Mouse (Mus musculus): ENCODE data around the gene Slc20a1. TPM values are rescaled to one million over a fixed set of nuclear protein-coding genes. Genes with fewer than 3 reads are reported as not detected.

Slc20a1 gene
- polyA plus RNA-seq, 1 experiment from 2014 or later, result 8.9 TPM

GRCm38 (mm10) chr2:129254076-129254475, 55.5 kb downstream of the Slc20a1 start:
- Histone ChIP-seq H3K27ac (replicated peaks) (no peak overlapping the region), H3K4me2 (replicated peaks; ENCODE audit: low read depth) (no peak overlapping the region), H3K27me3 (ENCODE audit: control insufficient read depth, insufficient read depth, low read length) (no peaks in the 10 kb centered on the region), H3K4me1 (replicated peaks; ENCODE audit: control insufficient read depth, insufficient read depth) (no peaks in the 10 kb centered on the region), H3K9ac (ENCODE audit: low read length) (no peak overlapping the region), H3K9me3 (ENCODE audit: control insufficient read depth, low read length) (no peaks in the 10 kb centered on the region), H3K4me3 (ENCODE audit: low read depth, low read length) (no peak overlapping the region), H3K36me3 (ENCODE audit: control insufficient read depth, insufficient read depth, low read length) (no peaks in the 10 kb centered on the region)
- 38% methylated on average over 2 of the region's 2 CpGs for WGBS
- ATAC-seq (ENCODE audit: low FRiP score, low TSS enrichment) (no peak), DNase-seq (ENCODE audit: low spot score) (no peak)
- no peak for TF ChIP-seq EP300 (optimal IDR thresholded peaks at IDR 0.05)
- TF ChIP-seq CTCF (IDR thresholded peaks at IDR 0.05; ENCODE audit: low read depth), result no peak

GRCm38 (mm10) chr2:129256006-129256405, 57.4 kb downstream of the Slc20a1 start:
- no peaks in the 10 kb centered on the region for H3K9me3 ChIP-seq (ENCODE audit: control insufficient read depth, low read length)
- 75% methylated on average over 4 of the region's 4 CpGs for WGBS
- TF ChIP-seq EP300 (optimal IDR thresholded peaks at IDR 0.05), result no peak
- no peak for TF ChIP-seq CTCF (IDR thresholded peaks at IDR 0.05; ENCODE audit: low read depth)
- H3K9ac ChIP-seq (ENCODE audit: low read length), result no peak overlapping the region
- no peaks in the 10 kb centered on the region for H3K36me3 ChIP-seq (ENCODE audit: control insufficient read depth, insufficient read depth, low read length)
- no peaks in the 10 kb centered on the region for H3K4me1 ChIP-seq (replicated peaks; ENCODE audit: control insufficient read depth, insufficient read depth)
- H3K4me2 ChIP-seq (replicated peaks; ENCODE audit: low read depth), result no peak overlapping the region
- H3K27me3 ChIP-seq (ENCODE audit: control insufficient read depth, insufficient read depth, low read length), result no peaks in the 10 kb centered on the region
- no peak for ATAC-seq (ENCODE audit: low FRiP score, low TSS enrichment)
- no peak overlapping the region for H3K27ac ChIP-seq (replicated peaks)
- DNase-seq (ENCODE audit: low spot score), result no peak
- H3K4me3 ChIP-seq (ENCODE audit: low read depth, low read length), result no peak overlapping the region

- no peak overlapping the region for H3K9ac ChIP-seq (ENCODE audit: low read length)
- no peak overlapping the region for H3K4me3 ChIP-seq (ENCODE audit: low read depth, low read length)
- no peak for TF ChIP-seq EP300 (optimal IDR thresholded peaks at IDR 0.05)
- TF ChIP-seq CTCF (IDR thresholded peaks at IDR 0.05; ENCODE audit: low read depth), result no peak
- no peaks in the 10 kb centered on the region for H3K4me1 ChIP-seq (replicated peaks; ENCODE audit: control insufficient read depth, insufficient read depth)
- no peaks in the 10 kb centered on the region for H3K27me3 ChIP-seq (ENCODE audit: control insufficient read depth, insufficient read depth, low read length)
- H3K36me3 ChIP-seq (ENCODE audit: control insufficient read depth, insufficient read depth, low read length), result no peaks in the 10 kb centered on the region
- no peak overlapping the region for H3K4me2 ChIP-seq (replicated peaks; ENCODE audit: low read depth)
- WGBS, result 64% methylated on average over 3 of the region's 3 CpGs
- no peaks in the 10 kb centered on the region for H3K9me3 ChIP-seq (ENCODE audit: control insufficient read depth, low read length)
- ATAC-seq (ENCODE audit: low FRiP score, low TSS enrichment) (peak; percentile 93), DNase-seq (ENCODE audit: low spot score) (peak; percentile 66)
- H3K27ac ChIP-seq (replicated peaks), result no peak overlapping the region
Measured at GRCm38 (mm10) chr2:129258056-129258455, 59.5 kb downstream of the Slc20a1 start.

GRCm38 (mm10) chr2:129258475-129259211, 60.1 kb downstream of the Slc20a1 start:
- Histone ChIP-seq H3K36me3 (ENCODE audit: control insufficient read depth, insufficient read depth, low read length) (no peaks in the 10 kb centered on the region), H3K4me2 (replicated peaks; ENCODE audit: low read depth) (no peak overlapping the region), H3K9me3 (ENCODE audit: control insufficient read depth, low read length) (no peaks in the 10 kb centered on the region), H3K9ac (ENCODE audit: low read length) (no peak overlapping the region), H3K4me1 (replicated peaks; ENCODE audit: control insufficient read depth, insufficient read depth) (no peaks in the 10 kb centered on the region), H3K27me3 (ENCODE audit: control insufficient read depth, insufficient read depth, low read length) (no peaks in the 10 kb centered on the region), H3K27ac (replicated peaks) (no peak overlapping the region), H3K4me3 (ENCODE audit: low read depth, low read length) (no peak overlapping the region)
- peak; percentile 98 for TF ChIP-seq CTCF (IDR thresholded peaks at IDR 0.05; ENCODE audit: low read depth)
- no peak for TF ChIP-seq EP300 (optimal IDR thresholded peaks at IDR 0.05)
- 36% methylated on average over 7 of the region's 7 CpGs for WGBS
- DNase-seq (ENCODE audit: low spot score) (peak; percentile 55), ATAC-seq (ENCODE audit: low FRiP score, low TSS enrichment) (peak; percentile 52)

- WGBS, result 53% methylated on average over 3 of the region's 3 CpGs
- no peak for ATAC-seq (ENCODE audit: low FRiP score, low TSS enrichment)
- Histone ChIP-seq H3K4me3 (ENCODE audit: low read depth, low read length) (no peak overlapping the region), H3K4me2 (replicated peaks; ENCODE audit: low read depth) (no peak overlapping the region), H3K36me3 (ENCODE audit: control insufficient read depth, insufficient read depth, low read length) (no peaks in the 10 kb centered on the region), H3K9ac (ENCODE audit: low read length) (no peak overlapping the region), H3K27me3 (ENCODE audit: control insufficient read depth, insufficient read depth, low read length) (no peaks in the 10 kb centered on the region), H3K9me3 (ENCODE audit: control insufficient read depth, low read length) (no peaks in the 10 kb centered on the region), H3K27ac (replicated peaks) (no peak overlapping the region), H3K4me1 (replicated peaks; ENCODE audit: control insufficient read depth, insufficient read depth) (no peaks in the 10 kb centered on the region)
- no peak for DNase-seq (ENCODE audit: low spot score)
- TF ChIP-seq EP300 (optimal IDR thresholded peaks at IDR 0.05), result no peak
- no peak for TF ChIP-seq CTCF (IDR thresholded peaks at IDR 0.05; ENCODE audit: low read depth)
Measured at GRCm38 (mm10) chr2:129260646-129261045, 62.1 kb downstream of the Slc20a1 start.

Other genes with a start within 250 kb of the Slc20a1 start
- 2.3 and 2.6 TPM in 2 replicates for gene Zc3h6, start 231.4 kb upstream of the Slc20a1 start, polyA plus RNA-seq (2015; fragmentation: Nextera tagmentation; extraction: Ambion mirVana)
- gene Gm10762, start 231.0 kb upstream of the Slc20a1 start, polyA plus RNA-seq (2015; fragmentation: Nextera tagmentation; extraction: Ambion mirVana), result 11.5 and 11.8 TPM in 2 replicates
- 0.16 and 0.22 TPM in 2 replicates for gene Vinac1, start 150.6 kb upstream of the Slc20a1 start, polyA plus RNA-seq (2015; fragmentation: Nextera tagmentation; extraction: Ambion mirVana)
- 6.8 and 7.1 TPM in 2 replicates for gene Ttl, start 132.8 kb upstream of the Slc20a1 start, polyA plus RNA-seq (2015; fragmentation: Nextera tagmentation; extraction: Ambion mirVana)
- gene Polr1b, start 97.8 kb upstream of the Slc20a1 start, polyA plus RNA-seq (2015; fragmentation: Nextera tagmentation; extraction: Ambion mirVana), result 9.3 and 9.5 TPM in 2 replicates
- gene Chchd5, start 69.1 kb upstream of the Slc20a1 start, polyA plus RNA-seq (2015; fragmentation: Nextera tagmentation; extraction: Ambion mirVana), result 15.5 and 15.8 TPM in 2 replicates
- gene Ckap2l, start 98.4 kb downstream of the Slc20a1 start, polyA plus RNA-seq (2015; fragmentation: Nextera tagmentation; extraction: Ambion mirVana), result 9.0 and 9.8 TPM in 2 replicates
- 4.6 and 5.8 TPM in 2 replicates for gene Il1a, start 111.2 kb downstream of the Slc20a1 start, polyA plus RNA-seq (2015; fragmentation: Nextera tagmentation; extraction: Ambion mirVana)
- 0.22 and 0.61 TPM in 2 replicates for gene Il1b, start 172.4 kb downstream of the Slc20a1 start, polyA plus RNA-seq (2015; fragmentation: Nextera tagmentation; extraction: Ambion mirVana)